Mouse (Mus musculus) layer of hippocampus, postnatal 14 days (tissue): ENCODE results near the gene Zfp113. TPM values are rescaled to one million over a fixed set of nuclear protein-coding genes. Genes with fewer than 3 reads are reported as not detected.
"Not testable (repeated sequence)": the region's sequence is repeated elsewhere in the genome, so short reads cannot be mapped to it uniquely, and the experiment has no call there.

Source experiments
- DNase-seq, 2 experiments: peaks; one replicate each; pipeline ENCODE4 v3.0.0; 2021 to 2022; ENCODE audit warnings: low spot score in 2 of 2, mixed read lengths in 1 of 2
- microRNA-seq, 2 experiments: library from miRNA; unstranded; fragments of <30 nt; microRNA quantifications; one replicate each; pipeline ENCODE4 v1.2.0; 2021
- total RNA-seq, 2 experiments: library from RNA; stranded (reverse); gene quantifications; 2 replicates each; pipeline ENCODE4 v1.2.3; 2021

Zfp113 gene
- total RNA-seq, 2 experiments from 2014 or later = 9.5 to 13.3 TPM

- no peak for DNase-seq
These were observed 17.0 kb downstream of the Zfp113 start for GRCm38 (mm10) chr5:138138585-138138984.

GRCm38 (mm10) chr5:138137935-138138549 is 17.5 kb downstream of the Zfp113 start:
- peak in 1 of 2 experiments; percentile 30 for DNase-seq

- no peak for DNase-seq
These were observed 18.3 kb downstream of the Zfp113 start for GRCm38 (mm10) chr5:138137257-138137656.

GRCm38 (mm10) chr5:138132425-138133064 is 23.0 kb downstream of the Zfp113 start:
- DNase-seq = no peak

GRCm38 (mm10) chr5:138118041-138118440 is 37.5 kb downstream of the Zfp113 start:
- DNase-seq = no peak

- no peak for DNase-seq
These were observed 38.1 kb downstream of the Zfp113 start for GRCm38 (mm10) chr5:138117199-138118015.

- peak; percentile 82 to 91 for DNase-seq
These were observed 39.0 kb downstream of the Zfp113 start, which contains the start of gene Zscan21 for GRCm38 (mm10) chr5:138116255-138117198. Gene Zscan21, plus strand, starts transcription at chr5:138116903.

- not testable (repeated sequence) for DNase-seq
These were observed 45.6 kb downstream of the Zfp113 start for GRCm38 (mm10) chr5:138109847-138110396.

- DNase-seq = no peak
These were observed 48.4 kb downstream of the Zfp113 start for GRCm38 (mm10) chr5:138107130-138107529.

- DNase-seq = no peak
These were observed 50.6 kb downstream of the Zfp113 start for GRCm38 (mm10) chr5:138104976-138105375.

- no peak for DNase-seq
These were observed 61.1 kb downstream of the Zfp113 start for GRCm38 (mm10) chr5:138094474-138094873.

- no peak for DNase-seq
These were observed 62.8 kb downstream of the Zfp113 start for GRCm38 (mm10) chr5:138092771-138093170.

- no peak for DNase-seq
These were observed 64.8 kb downstream of the Zfp113 start for GRCm38 (mm10) chr5:138090737-138091136.

- no peak for DNase-seq
These were observed 65.3 kb downstream of the Zfp113 start for GRCm38 (mm10) chr5:138090271-138090670.

Small RNA genes within 50 kb of the gene (microRNA-seq; reads per million reads assigned to microRNA genes)
- gene Mir106b (687 to 992 reads per million in 2 experiments), gene Mir25 (88.4 to 112 reads per million in 2 experiments), gene Mir93 (4,079 to 4,811 reads per million in 2 experiments)

Other genes starting within 250 kb of the Zfp113 start
- under 1 TPM in 1 of 2 experiments, not detected in 1; 0.29 TPM for gene Cyp3a13, start 234.1 kb downstream of the Zfp113 start, total RNA-seq
- 10 to 100 TPM; 25.4 to 25.7 TPM for gene Gjc3, start 192.6 kb downstream of the Zfp113 start, total RNA-seq
- gene Azgp1, start 174.2 kb downstream of the Zfp113 start, total RNA-seq = not detected
- gene Smok3a, start 134.5 kb downstream of the Zfp113 start, total RNA-seq = not detected
- not detected for gene Smok3b, start 134.3 kb downstream of the Zfp113 start, total RNA-seq
- not detected for gene Smok3c, start 102.5 kb downstream of the Zfp113 start, total RNA-seq
- gene Zkscan1, start 70.7 kb downstream of the Zfp113 start, total RNA-seq = 10 to 100 TPM; 42.8 to 44.7 TPM
- 10 to 100 TPM; 18.2 to 18.3 TPM for gene Zscan21, start 38.8 kb downstream of the Zfp113 start, total RNA-seq
- 100 to 1,000 TPM; 132 to 144 TPM for gene Cops6, start 5.3 kb upstream of the Zfp113 start, total RNA-seq
- 10 to 100 TPM; 23.7 to 26.6 TPM for gene Ap4m1, start 16.3 kb upstream of the Zfp113 start, total RNA-seq
- 10 to 100 TPM; 21.3 to 21.8 TPM for gene Mcm7, start 16.7 kb upstream of the Zfp113 start, total RNA-seq
- gene Taf6, start 31.7 kb upstream of the Zfp113 start, total RNA-seq = 10 to 100 TPM; 33.8 to 36.0 TPM
- gene Cnpy4, start 31.7 kb upstream of the Zfp113 start, total RNA-seq = 10 to 100 TPM; 13.0 to 15.9 TPM
- gene Mblac1, start 38.6 kb upstream of the Zfp113 start, total RNA-seq = 10 to 100 TPM; 10.1 to 11.7 TPM
- under 1 TPM in 1 of 2 experiments, not detected in 1; 0.17 TPM for gene Nxpe5, start 70.2 kb upstream of the Zfp113 start, total RNA-seq
- gene Lamtor4, start 99.7 kb upstream of the Zfp113 start, total RNA-seq = 10 to 100 TPM; 64.5 to 66.6 TPM
- 10 to 100 TPM; 72.5 to 79.9 TPM for gene BC037034, start 108.3 kb upstream of the Zfp113 start, total RNA-seq
- gene Gal3st4, start 117.1 kb upstream of the Zfp113 start, total RNA-seq = 1 to 10 TPM; 2.3 to 4.0 TPM
- under 1 TPM in 1 of 2 experiments, not detected in 1; 0.07 TPM for gene Gm43720, start 124.2 kb upstream of the Zfp113 start, total RNA-seq
- gene Gpc2, start 124.3 kb upstream of the Zfp113 start, total RNA-seq = 1 to 10 TPM; 6.7 to 8.2 TPM
- gene Stag3, start 124.5 kb upstream of the Zfp113 start, total RNA-seq = 1 to 10 TPM; 2.2 to 2.9 TPM
- not detected for gene Pvrig, start 186.2 kb upstream of the Zfp113 start, total RNA-seq